Mouse (Mus musculus) kidney, postnatal 0 days (tissue): ENCODE results near the gene Rftn1. TPM values are rescaled to one million over a fixed set of nuclear protein-coding genes. Genes with fewer than 3 reads are reported as not detected.

ENCODE experiments used
- ATAC-seq: fragments of 200-750 bp; cut with Nextera tagmentation; replicated peaks from 2 replicates; pipeline ENCODE4 v1.8.0; 2017; ENCODE audit warnings: low read depth, moderate number of reproducible peaks, moderate TSS enrichment, moderate library complexity; ENCODE audit not compliant: low FRiP score
- DNase-seq: peaks from one replicate; pipeline ENCODE4 v3.0.0-alpha.2; 2016; ENCODE audit warnings: low spot score
- H3K27ac ChIP-seq: fragments of 300-500 bp; sonication (generic); 2 replicates; pipeline ENCODE4 v1.5.1; 2014; ENCODE audit warnings: mild to moderate bottlenecking
- H3K27me3 ChIP-seq: fragments of 300-500 bp; sonication (generic); 2 replicates; pipeline ENCODE4 v1.6.1; 2014; ENCODE audit warnings: low read length, mixed read lengths; ENCODE audit not compliant: insufficient read depth
- H3K36me3 ChIP-seq: fragments of 300-500 bp; sonication (generic); 2 replicates; pipeline ENCODE4 v1.6.1; 2014; ENCODE audit warnings: low read length, mixed read lengths; ENCODE audit not compliant: insufficient read depth
- H3K4me1 ChIP-seq: fragments of 300-500 bp; sonication (generic); replicated peaks from 2 replicates; pipeline ENCODE4 v1.6.1; 2014; ENCODE audit warnings: antibody characterized with exemption, low read length, mixed read lengths; ENCODE audit not compliant: insufficient read depth
- H3K4me2 ChIP-seq: fragments of 300-500 bp; sonication (generic); 2 replicates; pipeline ENCODE4 v1.6.1; 2014; ENCODE audit warnings: mild to moderate bottlenecking, low read length, moderate library complexity, mixed read lengths
- H3K4me3 ChIP-seq: fragments of 300-500 bp; sonication (generic); replicated peaks from 2 replicates; pipeline ENCODE4 v1.5.1; 2014; ENCODE audit warnings: low read depth, low read length
- H3K9ac ChIP-seq: fragments of 300-500 bp; sonication (generic); 2 replicates; pipeline ENCODE4 v1.6.1; 2014; ENCODE audit warnings: low read depth, low read length
- H3K9me3 ChIP-seq: fragments of 300-500 bp; sonication (generic); replicated peaks from 2 replicates; pipeline ENCODE4 v1.6.1; 2016; ENCODE audit warnings: low read length, inconsistent platforms, mixed read lengths
- CTCF ChIP-seq: IDR thresholded peaks from 2 replicates; pipeline ENCODE4 v1.5.1; 2016; ENCODE audit warnings: antibody characterized with exemption, low read depth, mild to moderate bottlenecking, moderate library complexity
- WGBS: fragments of 180-500 bp; shearing (Covaris S2); extraction: QIAGEN DNeasy Blood & Tissue Kit; methylation state at CpG from one replicate; pipeline ENCODE4 v1.1.7; 2014; 5-methylcytosine and 5-hydroxymethylcytosine counted together
- polyA plus RNA-seq: library from polyadenylated mRNA; unstranded; fragments of >200 nt; fragmentation: Nextera tagmentation; extraction: Ambion mirVana; gene quantifications from 2 replicates; pipeline ENCODE4 v1.2.1, GENCODE M21; 2015

Rftn1 gene
- polyA plus RNA-seq, 1 experiment from 2014 or later = 11.8 TPM

- H3K4me1 ChIP-seq = no peaks in the 10 kb centered on the region
- no peaks in the 10 kb centered on the region for H3K36me3 ChIP-seq
- ATAC-seq (no peak), DNase-seq (no peak)
- 84% methylated on average over 6 of the region's 6 CpGs for WGBS
- H3K4me2 ChIP-seq = no peak overlapping the region
- no peak overlapping the region for H3K27ac ChIP-seq
- H3K4me3 ChIP-seq = no peak overlapping the region
- no peaks in the 10 kb centered on the region for H3K9me3 ChIP-seq
- H3K27me3 ChIP-seq = no peaks in the 10 kb centered on the region
- TF ChIP-seq CTCF = no peak
- H3K9ac ChIP-seq = no peak overlapping the region
These were observed 30.1 kb downstream of the Rftn1 start for GRCm38 (mm10) chr17:50160357-50160756.

GRCm38 (mm10) chr17:50159816-50160215, 30.7 kb downstream of the Rftn1 start:
- Histone ChIP-seq H3K4me1 (no peaks in the 10 kb centered on the region), H3K4me3 (no peak overlapping the region), H3K9me3 (no peaks in the 10 kb centered on the region), H3K4me2 (no peak overlapping the region), H3K36me3 (no peaks in the 10 kb centered on the region), H3K9ac (no peak overlapping the region), H3K27ac (no peak overlapping the region), H3K27me3 (no peaks in the 10 kb centered on the region)
- 92% methylated on average over 6 of the region's 6 CpGs for WGBS
- no peak for DNase-seq
- ATAC-seq = no peak
- no peak for TF ChIP-seq CTCF

- Histone ChIP-seq H3K27me3 (no peaks in the 10 kb centered on the region), H3K4me3 (no peak overlapping the region), H3K9ac (no peak overlapping the region), H3K36me3 (no peaks in the 10 kb centered on the region), H3K4me2 (no peak overlapping the region), H3K9me3 (no peaks in the 10 kb centered on the region), H3K4me1 (no peaks in the 10 kb centered on the region), H3K27ac (no peak overlapping the region)
- no peak for ATAC-seq
- DNase-seq = no peak
- 90% methylated on average over 6 of the region's 6 CpGs for WGBS
- no peak for TF ChIP-seq CTCF
These were observed 31.9 kb downstream of the Rftn1 start for GRCm38 (mm10) chr17:50158565-50158964.

- TF ChIP-seq CTCF = no peak
- no peak overlapping the region for H3K9ac ChIP-seq
- H3K4me3 ChIP-seq = no peak overlapping the region
- 83% methylated on average over 15 of the region's 15 CpGs for WGBS
- DNase-seq = no peak
- H3K9me3 ChIP-seq = no peaks in the 10 kb centered on the region
- ATAC-seq = no peak
- H3K36me3 ChIP-seq = no peaks in the 10 kb centered on the region
- no peaks in the 10 kb centered on the region for H3K27me3 ChIP-seq
- H3K27ac ChIP-seq = no peak overlapping the region
- H3K4me2 ChIP-seq = no peak overlapping the region
- no peaks in the 10 kb centered on the region for H3K4me1 ChIP-seq
These were observed 33.0 kb downstream of the Rftn1 start for GRCm38 (mm10) chr17:50157190-50158150.

GRCm38 (mm10) chr17:50152085-50152484, 38.4 kb downstream of the Rftn1 start:
- H3K4me1 ChIP-seq = peaks cover 5% of the 10 kb centered on the region; the same call in 1 of the 2 replicates
- no peak for ATAC-seq

GRCm38 (mm10) chr17:50151208-50151723, 39.2 kb downstream of the Rftn1 start:
- H3K4me3 ChIP-seq = no peak overlapping the region
- H3K4me2 ChIP-seq = no peak overlapping the region
- no peak overlapping the region for H3K9ac ChIP-seq
- H3K4me1 ChIP-seq = peaks cover 5% of the 10 kb centered on the region; the same call in 1 of the 2 replicates
- H3K9me3 ChIP-seq = no peaks in the 10 kb centered on the region
- ATAC-seq = no peak
- no peak for DNase-seq
- no peak overlapping the region for H3K27ac ChIP-seq
- H3K27me3 ChIP-seq = no peaks in the 10 kb centered on the region
- 89% methylated on average over 7 of the region's 7 CpGs for WGBS
- no peaks in the 10 kb centered on the region for H3K36me3 ChIP-seq
- TF ChIP-seq CTCF = no peak

More at GRCm38 (mm10) chr17:50152085-50152484, 38.4 kb downstream of the Rftn1 start:
- Histone ChIP-seq H3K4me2 (no peak overlapping the region), H3K4me3 (no peak overlapping the region), H3K27me3 (no peaks in the 10 kb centered on the region), H3K9me3 (no peaks in the 10 kb centered on the region), H3K27ac (no peak overlapping the region), H3K9ac (no peak overlapping the region), H3K36me3 (no peaks in the 10 kb centered on the region)
- no peak for TF ChIP-seq CTCF
- WGBS = 87% methylated on average over 5 of the region's 5 CpGs
- no peak for DNase-seq
